Mouse (Mus musculus) C2C12 (cell line): Measurements from ENCODE around the gene Ttbk2. TPM values are rescaled to one million over a fixed set of nuclear protein-coding genes. Genes with fewer than 3 reads are reported as not detected.

ENCODE experiments used
- H3K27me3 ChIP-seq: one replicate; pipeline ENCODE4 v1.6.1; 2011; ENCODE audit not compliant: control insufficient read depth, insufficient read depth, insufficient read length
- H3K36me3 ChIP-seq: one replicate; pipeline ENCODE4 v1.6.1; 2011; ENCODE audit not compliant: control insufficient read depth, insufficient read depth
- H3K4me3 ChIP-seq: one replicate; pipeline ENCODE4 v1.5.1; 2011; ENCODE audit warnings: mild to moderate bottlenecking, control low read depth; ENCODE audit not compliant: poor library complexity, insufficient read depth, severe bottlenecking
- H3K79me2 ChIP-seq: one replicate; pipeline ENCODE4 v1.6.1; 2011; ENCODE audit not compliant: control insufficient read depth, insufficient read depth
- H3K79me3 ChIP-seq: one replicate; pipeline ENCODE4 v1.6.1; 2011; ENCODE audit warnings: low read depth, control low read depth
- H3ac ChIP-seq: one replicate; pipeline ENCODE3; 2011; ENCODE audit warnings: low read depth; ENCODE audit not compliant: control insufficient read depth, insufficient read length
- CEBPB ChIP-seq: IDR thresholded peaks from one replicate; pipeline ENCODE4 v1.6.1; 2011; ENCODE audit warnings: low read depth, mild to moderate bottlenecking, control low read depth, moderate library complexity
- CTCF ChIP-seq: IDR thresholded peaks from one replicate; pipeline ENCODE4 v1.5.1; 2011; ENCODE audit not compliant: control insufficient read depth, insufficient read depth, insufficient read length
- FOSL1 ChIP-seq: IDR thresholded peaks from one replicate; pipeline ENCODE4 v1.8.0; 2011; ENCODE audit warnings: mild to moderate bottlenecking, low read length; ENCODE audit not compliant: poor library complexity, insufficient read depth, severe bottlenecking
- MAX ChIP-seq: IDR thresholded peaks from one replicate; pipeline ENCODE4 v1.6.1; 2011; ENCODE audit warnings: mild to moderate bottlenecking, control low read depth
- MYOD1 ChIP-seq: IDR thresholded peaks from one replicate; pipeline ENCODE4 v1.6.1; 2011; ENCODE audit warnings: low read depth; ENCODE audit not compliant: control insufficient read depth, insufficient read length
- MYOG ChIP-seq: IDR thresholded peaks from one replicate; pipeline ENCODE4 v1.6.1; 2011; ENCODE audit not compliant: control insufficient read depth, insufficient read length; ENCODE audit errors: extremely low read depth
- USF1 ChIP-seq: IDR thresholded peaks from one replicate; pipeline ENCODE4 v1.6.1; 2011; ENCODE audit warnings: low read depth, mild to moderate bottlenecking, control low read depth, moderate library complexity
- polyA plus RNA-seq: library from polyadenylated mRNA; unstranded; fragments of >200 nt; fragmentation: generic; extraction: Trizol; gene quantifications from one replicate; pipeline ENCODE4 v1.2.1, GENCODE M21; 2012; ENCODE audit warnings: missing spikeins

Gene Ttbk2
- polyA plus RNA-seq, 1 experiment, result 2.0 TPM

GRCm38 (mm10) chr2:120867336-120867735 lies 16.9 kb upstream of the Ttbk2 start:
- no peaks in the 10 kb centered on the region for H3K27me3 ChIP-seq
- no peak overlapping the region for H3ac ChIP-seq
- H3K79me3 ChIP-seq, result no peaks in the 10 kb centered on the region
- peak; percentile 38 for TF ChIP-seq FOSL1
- peak; percentile 9 for TF ChIP-seq CEBPB
- TF ChIP-seq MYOD1, result no peak
- peaks cover 63% of the 10 kb centered on the region for H3K36me3 ChIP-seq
- H3K79me2 ChIP-seq, result no peaks in the 10 kb centered on the region
- H3K4me3 ChIP-seq, result no peak overlapping the region

- Histone ChIP-seq H3K27me3 (no peaks in the 10 kb centered on the region), H3K79me2 (no peaks in the 10 kb centered on the region), H3K79me3 (no peaks in the 10 kb centered on the region), H3ac (no peak overlapping the region), H3K36me3 (peaks cover 56% of the 10 kb centered on the region), H3K4me3 (no peak overlapping the region)
- TF ChIP-seq MYOG (no peak), USF1 (no peak), FOSL1 (no peak), MYOD1 (no peak), CEBPB (no peak), CTCF (no peak), MAX (no peak)
Measured at GRCm38 (mm10) chr2:120866561-120866960, 16.2 kb upstream of the Ttbk2 start.

DNA sequence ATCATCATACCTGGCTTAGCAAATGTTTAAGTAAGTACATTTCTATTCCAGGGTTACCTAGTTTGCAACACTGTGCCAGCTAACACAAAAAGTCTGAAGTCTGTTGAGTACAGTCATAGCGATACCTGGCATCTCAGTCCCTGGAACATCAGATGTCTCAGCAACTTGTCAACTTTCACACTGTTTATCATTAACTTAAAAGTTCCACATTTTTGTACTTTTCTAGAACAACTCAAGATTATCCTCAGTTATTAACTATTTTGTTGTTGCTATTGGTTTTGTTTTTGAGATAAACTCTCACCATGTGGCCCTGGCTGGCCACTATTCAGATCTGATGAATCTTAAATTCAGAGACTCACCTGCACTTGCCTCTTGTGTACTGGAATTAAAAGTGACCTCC lies 13.0 kb upstream of the Ttbk2 start:
- Histone ChIP-seq H3K79me3 (no peaks in the 10 kb centered on the region), H3K79me2 (no peaks in the 10 kb centered on the region), H3K36me3 (peaks cover 47% of the 10 kb centered on the region), H3ac (no peak overlapping the region), H3K4me3 (no peak overlapping the region), H3K27me3 (no peaks in the 10 kb centered on the region)
- TF ChIP-seq USF1 (no peak), MYOG (no peak), MAX (no peak), CTCF (no peak), CEBPB (no peak), MYOD1 (no peak), FOSL1 (no peak)

GRCm38 (mm10) chr2:120860699-120861098 lies 10.3 kb upstream of the Ttbk2 start:
- Histone ChIP-seq H3ac (no peak overlapping the region), H3K4me3 (no peak overlapping the region), H3K36me3 (peaks cover 40% of the 10 kb centered on the region), H3K27me3 (no peaks in the 10 kb centered on the region), H3K79me2 (no peaks in the 10 kb centered on the region), H3K79me3 (no peaks in the 10 kb centered on the region)
- TF ChIP-seq MYOD1, result no peak
- TF ChIP-seq FOSL1, result no peak
- TF ChIP-seq CTCF, result no peak
- no peak for TF ChIP-seq CEBPB
- TF ChIP-seq MAX, result no peak
- TF ChIP-seq MYOG, result no peak
- TF ChIP-seq USF1, result no peak

- TF ChIP-seq MAX (no peak), CEBPB (no peak), CTCF (no peak), USF1 (no peak), MYOG (no peak), MYOD1 (no peak), FOSL1 (no peak)
- Histone ChIP-seq H3K4me3 (no peak overlapping the region), H3K27me3 (no peaks in the 10 kb centered on the region), H3ac (no peak overlapping the region), H3K36me3 (peaks cover 16% of the 10 kb centered on the region), H3K79me2 (no peaks in the 10 kb centered on the region), H3K79me3 (no peaks in the 10 kb centered on the region)
Measured at GRCm38 (mm10) chr2:120858131-120858530, 7.7 kb upstream of the Ttbk2 start.

DNA sequence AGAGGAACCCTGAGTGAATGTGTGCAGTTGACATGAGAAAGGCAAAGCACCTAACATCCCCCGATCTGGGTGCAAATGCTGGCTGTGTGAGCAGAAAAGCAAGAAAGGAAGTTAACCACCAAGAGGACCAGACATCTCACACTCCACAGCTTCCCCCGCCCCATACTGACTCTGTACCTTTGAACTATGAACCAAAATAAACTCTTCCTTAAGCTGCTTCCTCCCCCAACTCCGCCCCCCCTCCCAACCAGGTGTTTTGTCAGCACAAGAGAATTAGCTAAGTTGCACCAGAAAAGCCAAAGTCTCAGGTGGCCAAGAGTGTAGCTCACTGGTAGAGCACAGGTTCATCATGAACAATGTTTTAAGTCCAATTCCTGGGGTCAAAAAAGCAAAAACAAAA lies 2.7 kb upstream of the Ttbk2 start:
- Histone ChIP-seq H3K27me3 (no peaks in the 10 kb centered on the region), H3ac (no peak overlapping the region), H3K79me2 (peaks cover 20% of the 10 kb centered on the region), H3K36me3 (no peaks in the 10 kb centered on the region), H3K4me3 (no peak overlapping the region), H3K79me3 (peaks cover 4% of the 10 kb centered on the region)
- TF ChIP-seq MYOD1 (no peak), MAX (no peak), CEBPB (no peak), CTCF (no peak), FOSL1 (no peak), MYOG (no peak), USF1 (no peak)
